Mouse (Mus musculus): ENCODE results near the gene Gli1.

GRCm38 (mm10) chr10:127326828-127327227 lies 14.9 kb downstream of the Gli1 start:
- TF ChIP-seq POLR2A (IDR thresholded peaks at IDR 0.05; ENCODE audit: control insufficient read depth, low read depth, low read length) (no peak), CTCF (IDR thresholded peaks at IDR 0.05; ENCODE audit: control insufficient read depth, insufficient read depth, insufficient replicate concordance, low read depth, low read length) (no peak)

Data from testis, adult 2 months (tissue).